ENCODE assay signal across 14 mouse cellular contexts in the genomic region with DNA sequence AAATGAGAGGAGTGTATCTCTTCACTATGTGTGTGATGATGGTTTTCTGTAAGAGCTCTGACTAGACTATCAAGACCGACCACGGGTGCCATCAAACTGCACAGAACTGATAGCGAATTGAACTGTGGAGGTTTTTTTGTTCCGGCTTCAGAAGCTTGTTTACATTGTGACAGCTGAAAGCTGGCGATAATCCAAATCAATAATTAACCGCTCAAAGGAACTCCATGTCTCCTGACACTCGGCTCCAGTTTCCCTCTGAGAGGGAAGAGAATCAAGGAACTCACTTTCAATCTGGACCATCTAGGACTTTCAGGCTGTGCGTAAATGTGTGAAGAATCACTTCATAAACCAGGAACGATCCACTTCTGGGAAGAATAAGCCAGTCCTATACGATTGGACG.
DNase-seq lines count a peak whose midpoint lies in the region; ATAC-seq and TF ChIP-seq lines count a peak whose summit lies in the region.
"Had no signal": no experiment of that assay in that cellular context is flagged by ENCODE, and none has a peak within 500 bp of the region (broad histone marks: within the 10 kb centered on the region; RNA-seq: fewer than 3 reads in every experiment).

No protein-coding gene starts in this region.

- no peak for TF ChIP-seq CTCF in kidney, postnatal 0 days (IDR thresholded peaks at IDR 0.05; ENCODE audit: low read depth)
- TF ChIP-seq CTCF in stomach, postnatal 0 days (IDR thresholded peaks at IDR 0.05; ENCODE audit: low read depth) = no peak

- no peak for TF ChIP-seq EP300 in stomach, postnatal 0 days (optimal IDR thresholded peaks at IDR 0.05)

- H3K4me1 ChIP-seq in kidney, postnatal 0 days (replicated peaks; ENCODE audit: insufficient read depth, low read length) = no peaks in the 10 kb centered on the region
- no peaks in the 10 kb centered on the region for H3K4me1 ChIP-seq in stomach, embryonic 15.5 days
- H3K4me1 ChIP-seq in stomach, postnatal 0 days (replicated peaks; ENCODE audit: control insufficient read depth, insufficient read depth) = no peaks in the 10 kb centered on the region
- H3K4me1 ChIP-seq: embryonic facial prominence, embryonic 12.5 days; liver, embryonic 15.5 days had no signal

- ATAC-seq in kidney, postnatal 0 days (replicated peaks; ENCODE audit: low FRiP score, low read depth) = no peak
- peak; percentile 66; the same call in 1 of the 2 replicates for ATAC-seq in stomach, embryonic 15.5 days (ENCODE audit: insufficient read depth, low FRiP score, low read depth)
- ATAC-seq in stomach, postnatal 0 days (ENCODE audit: low FRiP score, low TSS enrichment) = no peak

- no peaks in the 10 kb centered on the region for H3K9me3 ChIP-seq in kidney, postnatal 0 days (replicated peaks; ENCODE audit: low read length)
- H3K9me3 ChIP-seq in stomach, embryonic 15.5 days = no peaks in the 10 kb centered on the region
- no peaks in the 10 kb centered on the region for H3K9me3 ChIP-seq in stomach, postnatal 0 days (ENCODE audit: control insufficient read depth, low read length)
- H3K9me3 ChIP-seq: embryonic facial prominence, embryonic 12.5 days; liver, embryonic 15.5 days had no signal

- H3K36me3 ChIP-seq in kidney, postnatal 0 days (ENCODE audit: insufficient read depth, low read length) = no peaks in the 10 kb centered on the region
- H3K36me3 ChIP-seq in stomach, embryonic 15.5 days = no peaks in the 10 kb centered on the region
- H3K36me3 ChIP-seq in stomach, postnatal 0 days (ENCODE audit: control insufficient read depth, insufficient read depth, low read length) = no peaks in the 10 kb centered on the region
- H3K36me3 ChIP-seq: embryonic facial prominence, embryonic 12.5 days; liver, embryonic 15.5 days had no signal

- H3K9ac ChIP-seq in kidney, postnatal 0 days (ENCODE audit: low read depth, low read length) = no peak overlapping the region
- no peak overlapping the region for H3K9ac ChIP-seq in stomach, embryonic 15.5 days
- H3K9ac ChIP-seq in stomach, postnatal 0 days (ENCODE audit: low read length) = no peak overlapping the region
- H3K9ac ChIP-seq: embryonic facial prominence, embryonic 12.5 days; liver, embryonic 15.5 days had no signal

- no peaks in the 10 kb centered on the region for H3K27me3 ChIP-seq in kidney, postnatal 0 days (ENCODE audit: insufficient read depth, low read length)
- H3K27me3 ChIP-seq in stomach, embryonic 15.5 days (replicated peaks) = no peaks in the 10 kb centered on the region
- H3K27me3 ChIP-seq in stomach, postnatal 0 days (ENCODE audit: control insufficient read depth, insufficient read depth, low read length) = no peaks in the 10 kb centered on the region
- H3K27me3 ChIP-seq: embryonic facial prominence, embryonic 12.5 days; liver, embryonic 15.5 days had no signal

- 53% methylated on average over 11 of the region's 11 CpGs for WGBS in kidney, postnatal 0 days
- 39% methylated on average over 11 of the region's 11 CpGs for WGBS in stomach, embryonic 15.5 days
- WGBS in stomach, postnatal 0 days = 31% methylated on average over 11 of the region's 11 CpGs

- no peak overlapping the region for H3K27ac ChIP-seq in kidney, postnatal 0 days
- no peak overlapping the region for H3K27ac ChIP-seq in stomach, embryonic 15.5 days
- H3K27ac ChIP-seq in stomach, postnatal 0 days (replicated peaks) = no peak overlapping the region
- H3K27ac ChIP-seq: embryonic facial prominence, embryonic 12.5 days; heart, adult 2 months; liver, embryonic 15.5 days had no signal

- no peak overlapping the region for H3K4me3 ChIP-seq in kidney, postnatal 0 days (replicated peaks; ENCODE audit: low read depth, low read length)
- no peak overlapping the region for H3K4me3 ChIP-seq in stomach, embryonic 15.5 days (replicated peaks)
- H3K4me3 ChIP-seq in stomach, postnatal 0 days (ENCODE audit: low read depth, low read length) = no peak overlapping the region
- H3K4me3 ChIP-seq: embryonic facial prominence, embryonic 12.5 days; heart, adult 2 months; liver, embryonic 15.5 days had no signal

- no peak overlapping the region for H3K4me2 ChIP-seq in kidney, postnatal 0 days (ENCODE audit: low read length)
- H3K4me2 ChIP-seq in stomach, embryonic 15.5 days = no peak overlapping the region
- no peak overlapping the region for H3K4me2 ChIP-seq in stomach, postnatal 0 days (replicated peaks; ENCODE audit: low read depth)
- H3K4me2 ChIP-seq: embryonic facial prominence, embryonic 12.5 days; liver, embryonic 15.5 days had no signal

- intact Hi-C loops in left cerebral cortex, postnatal 4 days (cut with DNase I) = no loop called here

- peak; percentile 4 to 20 for DNase-seq in cerebellum, postnatal 10 days
- DNase-seq in cerebellum, adult 11-12 months = no peak
- DNase-seq in kidney, postnatal 0 days (ENCODE audit: low spot score) = peak; percentile 15
- no peak for DNase-seq in kidney, adult 8-10 months
- DNase-seq in stomach, postnatal 0 days (ENCODE audit: low spot score) = no peak
- peak; percentile 43 for DNase-seq in yolk sac, embryonic 10.5 days (ENCODE audit: low spot score)
- no peak for DNase-seq in left cerebral cortex, postnatal 4 days
- DNase-seq: cerebellum, adult 11 months; heart, adult 2 months; kidney, postnatal 36 days; right cerebral cortex, adult 18-20 months had no signal

Comparison
In these comparisons a context has a peak if more than half of its experiments do, and no peak if none do; other contexts are left out.
1. DNase-seq: peak in cerebellum, postnatal 10 days (2 of 2), kidney, postnatal 0 days (single experiment) and yolk sac, embryonic 10.5 days (single experiment); none in cerebellum, adult 11-12 months (single experiment), kidney, adult 8-10 months (0 of 2), stomach, postnatal 0 days (single experiment) and left cerebral cortex, postnatal 4 days (single experiment).